Mouse (Mus musculus): ENCODE measurements around the gene Acsbg2.
"Not testable (repeated sequence)": the region's sequence is repeated elsewhere in the genome, so short reads cannot be mapped to it uniquely, and the experiment has no call there.

The Acsbg2 gene

GRCm38 (mm10) chr17:56874237-56874636 is at the start of gene Acsbg2:
Gene Acsbg2, minus strand, starts transcription at chr17:56874447.
- no peak for DNase-seq (ENCODE audit: low spot score)

GRCm38 (mm10) chr17:56919725-56920124 is 45.5 kb upstream of the Acsbg2 start:
- DNase-seq (ENCODE audit: low spot score), result no peak

- DNase-seq (ENCODE audit: low spot score), result no peak
Observed at GRCm38 (mm10) chr17:56917166-56917565, 42.9 kb upstream of the Acsbg2 start.

GRCm38 (mm10) chr17:56913444-56913843 is 39.2 kb upstream of the Acsbg2 start:
- no peak for DNase-seq (ENCODE audit: low spot score)

GRCm38 (mm10) chr17:56913023-56913422 is 38.8 kb upstream of the Acsbg2 start:
- DNase-seq (ENCODE audit: low spot score), result no peak

GRCm38 (mm10) chr17:56909764-56910163 is 35.5 kb upstream of the Acsbg2 start:
- DNase-seq (ENCODE audit: low spot score), result not testable (repeated sequence)

- no peak for DNase-seq (ENCODE audit: low spot score)
Observed at GRCm38 (mm10) chr17:56907887-56908286, 33.6 kb upstream of the Acsbg2 start.

- DNase-seq (ENCODE audit: low spot score), result no peak
Observed at GRCm38 (mm10) chr17:56907096-56907495, 32.8 kb upstream of the Acsbg2 start.

GRCm38 (mm10) chr17:56906166-56906565 is 31.9 kb upstream of the Acsbg2 start:
- no peak for DNase-seq (ENCODE audit: low spot score)

- DNase-seq (ENCODE audit: low spot score), result no peak
Observed at GRCm38 (mm10) chr17:56902698-56903097, 28.5 kb upstream of the Acsbg2 start.

- peak; percentile 89 for DNase-seq (ENCODE audit: low spot score)
Observed at GRCm38 (mm10) chr17:56897630-56898195, 23.5 kb upstream of the Acsbg2 start.

GRCm38 (mm10) chr17:56896513-56897129 is 22.4 kb upstream of the Acsbg2 start:
- peak; percentile 30 for DNase-seq (ENCODE audit: low spot score)

- DNase-seq (ENCODE audit: low spot score), result no peak
Observed at GRCm38 (mm10) chr17:56895368-56895918, 21.2 kb upstream of the Acsbg2 start.

- no peak for DNase-seq (ENCODE audit: low spot score)
Observed at GRCm38 (mm10) chr17:56890018-56890417, 15.8 kb upstream of the Acsbg2 start.

- DNase-seq (ENCODE audit: low spot score), result no peak
Observed at GRCm38 (mm10) chr17:56888050-56888449, 13.8 kb upstream of the Acsbg2 start.

- no peak for DNase-seq (ENCODE audit: low spot score)
Observed at GRCm38 (mm10) chr17:56884809-56885208, 10.6 kb upstream of the Acsbg2 start.

GRCm38 (mm10) chr17:56884331-56884730 is 10.1 kb upstream of the Acsbg2 start:
- DNase-seq (ENCODE audit: low spot score), result no peak

- no peak for DNase-seq (ENCODE audit: low spot score)
Observed at GRCm38 (mm10) chr17:56883612-56884011, 9.4 kb upstream of the Acsbg2 start.

GRCm38 (mm10) chr17:56877426-56877825 is 3.2 kb upstream of the Acsbg2 start:
- no peak for DNase-seq (ENCODE audit: low spot score)

GRCm38 (mm10) chr17:56876981-56877380 is 2.7 kb upstream of the Acsbg2 start:
- DNase-seq (ENCODE audit: low spot score), result no peak

GRCm38 (mm10) chr17:56876465-56876864 is 2.2 kb upstream of the Acsbg2 start:
- DNase-seq (ENCODE audit: low spot score), result no peak

GRCm38 (mm10) chr17:56874936-56875651 is 847 bp upstream of the Acsbg2 start, which contains the start of gene 1700061G19Rik:
Gene 1700061G19Rik, plus strand, starts transcription at chr17:56875477.
- DNase-seq (ENCODE audit: low spot score), result no peak

- no peak for DNase-seq (ENCODE audit: low spot score)
Observed at GRCm38 (mm10) chr17:56872512-56872911, 1.7 kb downstream of the Acsbg2 start.
